Mouse (Mus musculus) lung, postnatal 0 days (tissue): ENCODE measurements around the gene Hspa5.

ENCODE experiments used
- CTCF ChIP-seq: IDR thresholded peaks from 2 replicates; pipeline ENCODE4 v1.5.1; 2016; ENCODE audit warnings: antibody characterized with exemption, mild to moderate bottlenecking
- EP300 ChIP-seq: IDR thresholded peaks from 2 replicates; pipeline ENCODE4 v1.6.1; 2016; ENCODE audit warnings: antibody characterized with exemption, mild to moderate bottlenecking, control low read depth

DNA sequence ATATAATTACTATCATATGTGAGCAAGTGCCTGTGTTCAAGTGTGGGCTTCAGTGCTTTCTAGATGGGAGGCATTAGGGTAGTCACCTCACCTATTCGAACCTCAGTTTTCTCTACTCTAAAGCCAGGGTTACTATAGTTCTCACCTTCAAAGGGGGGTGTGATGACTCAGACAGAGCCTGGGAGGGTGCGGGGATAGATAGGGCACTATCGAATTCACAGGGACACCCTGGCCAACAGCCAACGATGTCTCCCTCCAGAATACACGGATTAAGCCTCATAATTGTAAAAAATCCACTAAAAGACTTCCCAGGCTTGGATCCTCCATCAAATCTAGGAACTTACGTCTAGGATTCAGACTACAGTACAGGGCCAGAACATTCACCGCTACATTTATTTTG is 23.7 kb downstream of the Hspa5 start:
- TF ChIP-seq CTCF (no peak), EP300 (no peak)
